Mouse (Mus musculus): ENCODE data around the gene Tec. TPM values are rescaled to one million over a fixed set of nuclear protein-coding genes. Genes with fewer than 3 reads are reported as not detected.

Gene Tec
- 3.9 and 5.4 TPM in 2 replicates for total RNA-seq (2014; rRNA removed)
- 2.3 TPM in 2 replicates for polyA plus RNA-seq (2015; fragmentation: Nextera tagmentation; extraction: Ambion mirVana)

GRCm38 (mm10) chr5:72868091-72868875, at the start of gene Tec:
Tec (minus strand) TSS chr5:72868483.
- Histone ChIP-seq H3K9ac (replicated peaks; ENCODE audit: low read length, poor library complexity, severe bottlenecking) (peak within 1 kb of the TSS; percentile 37; the same call in 1 of the 2 replicates), H3K4me1 (ENCODE audit: insufficient read depth, low read length) (no peaks in the 10 kb centered on the region), H3K4me2 (ENCODE audit: low read depth, low read length, poor library complexity, severe bottlenecking) (peak within 1 kb of the TSS; percentile 91), H3K27ac (ENCODE audit: low read depth, low read length) (no peak within 1 kb of the TSS), H3K9me3 (ENCODE audit: low read length) (0 out of 2 replicates have a peak, but pooled peaks cover 2% of the 10 kb centered on the region), H3K27me3 (ENCODE audit: insufficient read depth, low read length) (peaks cover 5% of the 10 kb centered on the region; the same call in 1 of the 2 replicates), H3K4me3 (ENCODE audit: low read depth, low read length) (peak within 1 kb of the TSS; percentile 47), H3K36me3 (ENCODE audit: insufficient read depth, low read length) (no peaks in the 10 kb centered on the region)
- ATAC-seq (ENCODE audit: low FRiP score) (peak; percentile 85), DNase-seq (ENCODE audit: low spot score) (peak; percentile 78)
- TF ChIP-seq CTCF (IDR thresholded peaks at IDR 0.05): no peak
- 1% methylated on average over 60 of the region's 60 CpGs for WGBS

- peak overlapping the region; percentile 98; the same call in 1 of the 2 replicates for H3K4me3 ChIP-seq (ENCODE audit: low read depth, low read length)
- no peak for ATAC-seq (ENCODE audit: low FRiP score)
These were observed 48.6 kb upstream of the Tec start for GRCm38 (mm10) chr5:72916851-72917250.

GRCm38 (mm10) chr5:72916048-72916447, 47.8 kb upstream of the Tec start:
- H3K4me3 ChIP-seq (ENCODE audit: low read depth, low read length): peak overlapping the region; percentile 98
- no peaks in the 10 kb centered on the region for H3K9me3 ChIP-seq (ENCODE audit: low read length)
- no peak overlapping the region for H3K27ac ChIP-seq (ENCODE audit: low read depth, low read length)
- WGBS: 28% methylated on average over 4 of the region's 4 CpGs
- peak overlapping the region; percentile 73 for H3K4me2 ChIP-seq (ENCODE audit: low read depth, low read length, poor library complexity, severe bottlenecking)
- H3K27me3 ChIP-seq (ENCODE audit: insufficient read depth, low read length): no peaks in the 10 kb centered on the region
- no peak for TF ChIP-seq CTCF (IDR thresholded peaks at IDR 0.05)
- 0 out of 2 replicates have a peak overlapping the region, but pooled peaks have one; percentile 0 for H3K9ac ChIP-seq (replicated peaks; ENCODE audit: low read length, poor library complexity, severe bottlenecking)
- peaks cover 13% of the 10 kb centered on the region for H3K4me1 ChIP-seq (ENCODE audit: insufficient read depth, low read length)
- no peak for DNase-seq (ENCODE audit: low spot score)
- no peaks in the 10 kb centered on the region for H3K36me3 ChIP-seq (ENCODE audit: insufficient read depth, low read length)
- no peak for ATAC-seq (ENCODE audit: low FRiP score)

More at GRCm38 (mm10) chr5:72916851-72917250, 48.6 kb upstream of the Tec start:
- 48% methylated on average over 1 of the region's 1 CpGs for WGBS
- no peak for TF ChIP-seq CTCF (IDR thresholded peaks at IDR 0.05)
- H3K27ac ChIP-seq (ENCODE audit: low read depth, low read length): no peak overlapping the region
- H3K27me3 ChIP-seq (ENCODE audit: insufficient read depth, low read length): no peaks in the 10 kb centered on the region
- no peak for DNase-seq (ENCODE audit: low spot score)
- H3K4me2 ChIP-seq (ENCODE audit: low read depth, low read length, poor library complexity, severe bottlenecking): peak overlapping the region; percentile 73
- H3K9ac ChIP-seq (replicated peaks; ENCODE audit: low read length, poor library complexity, severe bottlenecking): no peak overlapping the region
- no peaks in the 10 kb centered on the region for H3K9me3 ChIP-seq (ENCODE audit: low read length)
- H3K36me3 ChIP-seq (ENCODE audit: insufficient read depth, low read length): no peaks in the 10 kb centered on the region
- peaks cover 13% of the 10 kb centered on the region for H3K4me1 ChIP-seq (ENCODE audit: insufficient read depth, low read length)

- peak; percentile 64 for ATAC-seq (ENCODE audit: low FRiP score)
- DNase-seq (ENCODE audit: low spot score): peak; percentile 57
- H3K27me3 ChIP-seq (ENCODE audit: insufficient read depth, low read length): no peaks in the 10 kb centered on the region
- no peak for TF ChIP-seq CTCF (IDR thresholded peaks at IDR 0.05)
- peaks cover 13% of the 10 kb centered on the region for H3K4me1 ChIP-seq (ENCODE audit: insufficient read depth, low read length)
- H3K36me3 ChIP-seq (ENCODE audit: insufficient read depth, low read length): no peaks in the 10 kb centered on the region
- H3K27ac ChIP-seq (ENCODE audit: low read depth, low read length): peak overlapping the region; percentile 96
- peak overlapping the region; percentile 73 for H3K4me2 ChIP-seq (ENCODE audit: low read depth, low read length, poor library complexity, severe bottlenecking)
- under 1% methylated on average over 65 of the region's 66 CpGs for WGBS
- H3K9me3 ChIP-seq (ENCODE audit: low read length): no peaks in the 10 kb centered on the region
- H3K9ac ChIP-seq (replicated peaks; ENCODE audit: low read length, poor library complexity, severe bottlenecking): peak overlapping the region; percentile 99
- H3K4me3 ChIP-seq (ENCODE audit: low read depth, low read length): peak overlapping the region; percentile 98
These were observed 46.6 kb upstream of the Tec start for GRCm38 (mm10) chr5:72914633-72915561.

- TF ChIP-seq CTCF (IDR thresholded peaks at IDR 0.05): peak; percentile 80
- Histone ChIP-seq H3K27ac (ENCODE audit: low read depth, low read length) (peak within 1 kb of the TSS; percentile 96), H3K9ac (replicated peaks; ENCODE audit: low read length, poor library complexity, severe bottlenecking) (peak within 1 kb of the TSS; percentile 99), H3K4me1 (ENCODE audit: insufficient read depth, low read length) (peaks cover 13% of the 10 kb centered on the region), H3K9me3 (ENCODE audit: low read length) (no peaks in the 10 kb centered on the region), H3K36me3 (ENCODE audit: insufficient read depth, low read length) (no peaks in the 10 kb centered on the region), H3K4me2 (ENCODE audit: low read depth, low read length, poor library complexity, severe bottlenecking) (peak within 1 kb of the TSS; percentile 73), H3K4me3 (ENCODE audit: low read depth, low read length) (peak within 1 kb of the TSS; percentile 98), H3K27me3 (ENCODE audit: insufficient read depth, low read length) (no peaks in the 10 kb centered on the region)
- DNase-seq (ENCODE audit: low spot score): peak; percentile 96
- ATAC-seq (ENCODE audit: low FRiP score): peak; percentile 92
- under 1% methylated on average over 69 of the region's 83 CpGs for WGBS
These were observed 45.6 kb upstream of the Tec start, which contains the start of gene Slain2 for GRCm38 (mm10) chr5:72913648-72914557. Slain2 (plus strand) TSS chr5:72914304.

All from midbrain, postnatal 0 days (tissue).